Mouse (Mus musculus) limb, embryonic 11.5 days (tissue): Measurements from ENCODE around the gene Mbd3. TPM values are rescaled to one million over a fixed set of nuclear protein-coding genes. Genes with fewer than 3 reads are reported as not detected.
A peak's percentile ranks its signal among the peaks of the same experiment; 100 is the strongest.

Experiments used
- ATAC-seq: fragments of 200-750 bp; cut with Nextera tagmentation; 2 replicates; pipeline ENCODE4 v1.8.0; 2017; ENCODE audit warnings: low read depth; ENCODE audit not compliant: insufficient number of reproducible peaks, low FRiP score, low TSS enrichment
- DNase-seq: peaks from one replicate; pipeline ENCODE4 v3.0.0-alpha.2; 2015; ENCODE audit warnings: low spot score
- H3K27ac ChIP-seq: fragments of 300-500 bp; sonication (generic); replicated peaks from 2 replicates; pipeline ENCODE4 v1.5.1; 2014; ENCODE audit warnings: low read depth, mild to moderate bottlenecking, low read length
- H3K27me3 ChIP-seq: fragments of 300-500 bp; sonication (generic); 2 replicates; pipeline ENCODE4 v1.6.1; 2014; ENCODE audit warnings: mild to moderate bottlenecking, low read length, mixed read lengths; ENCODE audit not compliant: control insufficient read depth, insufficient read depth
- H3K36me3 ChIP-seq: fragments of 300-500 bp; sonication (generic); 2 replicates; pipeline ENCODE4 v1.6.1; 2014; ENCODE audit warnings: mild to moderate bottlenecking, low read length, moderate library complexity, mixed read lengths; ENCODE audit not compliant: control insufficient read depth, insufficient read depth
- H3K4me1 ChIP-seq: fragments of 300-500 bp; sonication (generic); 2 replicates; pipeline ENCODE4 v1.6.1; 2014; ENCODE audit warnings: low read length, mixed read lengths; ENCODE audit not compliant: control insufficient read depth, insufficient read depth
- H3K4me2 ChIP-seq: fragments of 300-500 bp; sonication (generic); 2 replicates; pipeline ENCODE4 v1.6.1; 2014; ENCODE audit warnings: low read depth, mild to moderate bottlenecking, moderate library complexity; ENCODE audit not compliant: severe bottlenecking
- H3K4me3 ChIP-seq: fragments of 300-500 bp; sonication (generic); 2 replicates; pipeline ENCODE4 v1.5.1; 2014; ENCODE audit warnings: low read depth, low read length
- H3K9ac ChIP-seq: fragments of 300-500 bp; sonication (generic); 2 replicates; pipeline ENCODE4 v1.6.1; 2014; ENCODE audit warnings: mild to moderate bottlenecking, low read length
- H3K9me3 ChIP-seq: fragments of 300-500 bp; sonication (generic); 2 replicates; pipeline ENCODE4 v1.6.1; 2016; ENCODE audit warnings: low read length; ENCODE audit not compliant: control insufficient read depth
- WGBS: fragments of 180-500 bp; shearing (Covaris S2); extraction: QIAGEN DNeasy Blood & Tissue Kit; methylation state at CpG from one replicate; pipeline ENCODE4 v1.1.7; 2014; 5-methylcytosine and 5-hydroxymethylcytosine counted together
- polyA plus RNA-seq: library from polyadenylated mRNA; unstranded; fragments of >200 nt; fragmentation: Nextera tagmentation; extraction: Ambion mirVana; gene quantifications from 2 replicates; pipeline ENCODE4 v1.2.1, GENCODE M21; 2014

Gene Mbd3
- polyA plus RNA-seq, 1 experiment from 2014 or later = 337 TPM

- Histone ChIP-seq H3K9ac (no peak overlapping the region), H3K27me3 (0 out of 2 replicates have a peak, but pooled peaks cover 3% of the 10 kb centered on the region), H3K36me3 (no peaks in the 10 kb centered on the region), H3K4me3 (no peak overlapping the region), H3K27ac (no peak overlapping the region), H3K4me1 (no peaks in the 10 kb centered on the region), H3K9me3 (no peaks in the 10 kb centered on the region), H3K4me2 (no peak overlapping the region)
- DNase-seq (no peak), ATAC-seq (no peak)
- WGBS = 54% methylated on average over 6 of the region's 6 CpGs
These were observed 33.6 kb downstream of the Mbd3 start for GRCm38 (mm10) chr10:80365736-80366135.

- Histone ChIP-seq H3K4me3 (no peak overlapping the region), H3K36me3 (no peaks in the 10 kb centered on the region), H3K9me3 (no peaks in the 10 kb centered on the region), H3K27me3 (peaks cover 8% of the 10 kb centered on the region), H3K4me1 (no peaks in the 10 kb centered on the region), H3K27ac (no peak overlapping the region), H3K9ac (no peak overlapping the region), H3K4me2 (no peak overlapping the region)
- no peak for ATAC-seq
- WGBS = 45% methylated on average over 6 of the region's 6 CpGs
- no peak for DNase-seq
These were observed 35.6 kb downstream of the Mbd3 start for GRCm38 (mm10) chr10:80363734-80364133.

GRCm38 (mm10) chr10:80357994-80358639, 41.2 kb downstream of the Mbd3 start:
- H3K27me3 ChIP-seq = peaks cover 56% of the 10 kb centered on the region
- 0 out of 2 replicates have a peak, but pooled peaks cover 3% of the 10 kb centered on the region for H3K9me3 ChIP-seq
- H3K4me3 ChIP-seq = peak overlapping the region; percentile 12; the same call in 1 of the 2 replicates
- no peaks in the 10 kb centered on the region for H3K36me3 ChIP-seq
- H3K4me2 ChIP-seq = peak overlapping the region; percentile 21
- peak; percentile 40; the same call in 1 of the 2 replicates for ATAC-seq
- WGBS = 8% methylated on average over 30 of the region's 31 CpGs
- H3K9ac ChIP-seq = no peak overlapping the region
- no peak overlapping the region for H3K27ac ChIP-seq
- H3K4me1 ChIP-seq = peaks cover 9% of the 10 kb centered on the region
- DNase-seq = peak; percentile 45

- Histone ChIP-seq H3K27me3 (peaks cover 64% of the 10 kb centered on the region), H3K9ac (no peak overlapping the region), H3K4me2 (no peak overlapping the region; the same call in 1 of the 2 replicates), H3K4me1 (peaks cover 9% of the 10 kb centered on the region), H3K36me3 (no peaks in the 10 kb centered on the region), H3K4me3 (no peak overlapping the region), H3K27ac (no peak overlapping the region), H3K9me3 (0 out of 2 replicates have a peak, but pooled peaks cover 3% of the 10 kb centered on the region)
- WGBS = 34% methylated on average over 7 of the region's 7 CpGs
- DNase-seq = no peak
- no peak for ATAC-seq
These were observed 42.0 kb downstream of the Mbd3 start for GRCm38 (mm10) chr10:80357336-80357735.

GRCm38 (mm10) chr10:80356737-80357136, 42.6 kb downstream of the Mbd3 start:
- WGBS = 2% methylated on average over 34 of the region's 34 CpGs
- Histone ChIP-seq H3K4me3 (peak overlapping the region; percentile 30), H3K4me2 (peak overlapping the region; percentile 58), H3K27me3 (peaks cover 70% of the 10 kb centered on the region), H3K9me3 (0 out of 2 replicates have a peak, but pooled peaks cover 3% of the 10 kb centered on the region), H3K36me3 (no peaks in the 10 kb centered on the region), H3K4me1 (peaks cover 9% of the 10 kb centered on the region), H3K9ac (peak overlapping the region; percentile 50), H3K27ac (no peak overlapping the region)
- ATAC-seq (no peak), DNase-seq (no peak)

- Histone ChIP-seq H3K36me3 (no peaks in the 10 kb centered on the region), H3K4me1 (peaks cover 9% of the 10 kb centered on the region), H3K4me3 (peak within 1 kb of the TSS; percentile 30), H3K9ac (peak within 1 kb of the TSS; percentile 50), H3K27ac (no peak within 1 kb of the TSS), H3K27me3 (peaks cover 74% of the 10 kb centered on the region), H3K4me2 (peak within 1 kb of the TSS; percentile 58), H3K9me3 (0 out of 2 replicates have a peak, but pooled peaks cover 3% of the 10 kb centered on the region)
- 1% methylated on average over 51 of the region's 53 CpGs for WGBS
- DNase-seq = peak; percentile 42
- ATAC-seq = no peak
These were observed 43.2 kb downstream of the Mbd3 start, which contains the start of gene Plk5 for GRCm38 (mm10) chr10:80356001-80356682. Plk5 (plus strand) TSS chr10:80356459.

GRCm38 (mm10) chr10:80355431-80355830, 43.9 kb downstream of the Mbd3 start:
- no peak overlapping the region for H3K9ac ChIP-seq
- 0 out of 2 replicates have a peak, but pooled peaks cover 3% of the 10 kb centered on the region for H3K9me3 ChIP-seq
- peaks cover 81% of the 10 kb centered on the region for H3K27me3 ChIP-seq
- no peaks in the 10 kb centered on the region for H3K36me3 ChIP-seq
- no peak overlapping the region for H3K4me3 ChIP-seq
- H3K4me1 ChIP-seq = peaks cover 9% of the 10 kb centered on the region
- no peak overlapping the region for H3K27ac ChIP-seq
- DNase-seq (no peak), ATAC-seq (no peak)
- H3K4me2 ChIP-seq = 0 out of 2 replicates have a peak overlapping the region, but pooled peaks have one; percentile 2
- WGBS = 5% methylated on average over 9 of the region's 9 CpGs

- Histone ChIP-seq H3K4me3 (no peak overlapping the region), H3K27me3 (peaks cover 92% of the 10 kb centered on the region), H3K4me1 (peaks cover 20% of the 10 kb centered on the region), H3K27ac (no peak overlapping the region), H3K4me2 (no peak overlapping the region), H3K9ac (no peak overlapping the region), H3K36me3 (no peaks in the 10 kb centered on the region), H3K9me3 (0 out of 2 replicates have a peak, but pooled peaks cover 3% of the 10 kb centered on the region)
- ATAC-seq (no peak), DNase-seq (no peak)
- WGBS = 66% methylated on average over 8 of the region's 8 CpGs
These were observed 46.6 kb downstream of the Mbd3 start for GRCm38 (mm10) chr10:80352727-80353126.
